Mouse (Mus musculus) cerebellum, adult 8-10 months (tissue): ENCODE measurements around the gene Hccs.
"Not testable (repeated sequence)": the region's sequence is repeated elsewhere in the genome, so short reads cannot be mapped to it uniquely, and the experiment has no call there.

Experiments used
- DNase-seq: peaks from one replicate; pipeline ENCODE4 v3.0.0; 2022

Hccs gene

DNA sequence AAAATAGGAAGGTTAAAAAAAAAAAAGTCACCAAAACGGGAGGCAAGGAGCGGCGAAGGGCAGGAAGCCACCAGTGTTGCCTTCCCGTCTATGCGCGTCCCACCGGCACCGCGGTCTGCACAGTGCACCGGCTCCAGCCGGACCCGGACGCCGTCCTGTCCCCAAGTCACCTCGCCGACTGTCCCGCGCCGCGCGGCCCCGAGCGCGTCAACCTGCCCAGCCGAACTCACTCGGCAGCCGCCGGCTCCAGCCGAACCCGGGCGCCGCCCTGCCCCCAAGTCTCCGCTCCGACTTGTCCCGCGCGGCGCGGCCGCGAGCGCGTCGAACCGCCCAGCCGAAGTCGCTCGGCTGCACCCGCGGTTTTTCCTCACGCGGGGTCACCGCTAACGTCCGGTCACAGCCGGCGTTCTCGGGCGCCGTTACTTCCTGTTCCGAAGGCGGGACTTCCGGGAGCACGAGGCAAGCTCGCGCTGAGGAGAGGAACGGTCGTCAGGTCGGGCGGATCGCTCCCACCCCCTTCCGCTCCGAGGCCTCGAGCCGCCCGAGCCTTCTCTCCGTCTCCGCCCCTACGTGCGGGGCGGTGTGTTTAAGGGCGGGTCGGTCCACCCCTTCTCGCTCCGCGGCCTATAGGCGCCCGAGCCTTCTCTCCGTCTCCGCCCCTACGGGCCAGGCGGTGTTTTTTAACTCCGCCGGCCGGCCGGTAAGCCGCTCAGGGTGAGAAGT is at the start of gene Hccs:
TSS of gene Hccs (minus strand) at position 428 of the 723 bp plus-strand sequence.
- peak; percentile 81 for DNase-seq

DNA sequence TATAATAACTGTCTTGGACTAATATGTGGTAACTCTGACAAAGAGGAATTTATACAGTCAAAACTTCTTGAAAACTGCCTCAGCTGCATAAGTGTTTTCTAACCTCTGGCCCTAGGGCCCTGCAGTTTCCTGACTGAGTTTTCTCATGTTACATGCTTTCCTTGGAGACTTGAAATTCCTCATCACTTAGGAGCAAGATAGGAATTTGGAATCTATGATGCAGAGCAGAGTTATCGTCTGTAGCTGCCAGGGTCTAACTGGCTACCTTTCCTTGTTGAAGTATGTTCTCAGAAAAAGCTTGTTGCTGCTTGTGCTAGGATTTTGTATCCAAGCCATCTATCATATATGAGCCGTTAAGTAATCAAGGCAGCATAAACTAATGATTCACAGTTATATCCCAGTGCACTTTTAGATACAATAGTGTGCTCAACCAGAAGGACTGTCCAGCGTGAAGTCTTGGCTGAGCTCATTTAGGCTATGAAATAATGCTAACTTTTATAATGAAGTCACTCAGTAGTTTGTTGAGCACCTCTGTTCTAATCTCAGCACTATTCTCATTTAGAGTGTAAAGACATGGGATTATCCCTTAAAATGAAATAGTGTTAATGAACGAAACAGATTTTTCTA is 37.1 kb upstream of the Hccs start:
- no peak for DNase-seq

DNA sequence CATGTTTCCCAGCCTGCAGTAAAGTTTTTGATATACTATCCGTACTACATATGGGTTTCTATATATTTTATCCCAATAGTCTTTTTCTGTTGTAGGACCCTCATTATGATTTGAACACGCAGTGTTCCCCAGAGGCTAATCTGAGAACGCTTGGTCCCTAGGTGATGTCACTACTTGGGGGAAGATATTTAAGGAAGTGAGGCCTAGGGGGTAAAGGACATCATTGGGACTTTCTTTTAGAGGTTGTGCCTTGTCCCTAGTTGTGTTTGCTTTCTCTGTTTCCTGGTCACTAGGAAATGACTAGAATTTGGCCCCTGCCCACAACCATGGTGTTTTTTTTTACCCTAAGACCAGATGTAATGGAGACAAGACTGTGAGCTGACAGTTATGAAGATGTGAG is 18.0 kb upstream of the Hccs start:
- no peak for DNase-seq

DNA sequence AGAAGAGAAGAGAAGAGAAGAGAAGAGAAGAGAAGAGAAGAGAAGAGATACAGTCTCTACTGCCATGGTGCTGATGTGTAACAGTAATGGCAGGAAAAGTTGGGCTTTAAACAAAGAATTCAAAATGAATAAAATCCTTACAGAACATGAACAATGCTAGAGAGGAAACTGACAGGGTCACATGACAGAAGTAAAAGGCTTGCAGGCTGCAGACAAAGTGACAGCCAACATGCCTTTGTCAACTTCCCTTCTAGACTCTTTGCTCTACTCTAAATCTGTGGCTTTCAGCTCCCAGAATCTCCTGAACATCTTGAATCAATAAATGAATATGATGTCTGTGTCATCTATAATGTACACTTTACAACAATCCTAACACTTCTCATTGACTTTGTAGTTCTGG is 17.4 kb upstream of the Hccs start:
- DNase-seq, result no peak

DNA sequence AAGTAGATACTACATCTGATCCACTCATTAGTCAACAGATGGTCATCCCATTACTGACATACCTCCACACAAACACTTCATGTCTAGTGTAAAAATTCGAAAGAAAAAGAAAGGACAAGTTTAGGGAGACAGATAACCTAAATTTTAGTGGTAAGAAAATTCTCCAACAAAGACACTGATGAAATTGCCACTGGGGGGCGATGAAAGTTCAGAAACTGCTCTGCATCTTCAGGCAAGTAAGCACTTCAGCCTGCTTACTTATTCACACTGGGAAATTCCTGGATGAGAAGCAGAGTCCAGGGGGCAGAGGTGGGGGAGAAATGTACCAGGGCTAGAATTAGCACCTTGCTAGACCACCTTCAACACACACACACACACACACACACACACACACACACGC is 12.1 kb upstream of the Hccs start:
- DNase-seq, result peak; percentile 6

DNA sequence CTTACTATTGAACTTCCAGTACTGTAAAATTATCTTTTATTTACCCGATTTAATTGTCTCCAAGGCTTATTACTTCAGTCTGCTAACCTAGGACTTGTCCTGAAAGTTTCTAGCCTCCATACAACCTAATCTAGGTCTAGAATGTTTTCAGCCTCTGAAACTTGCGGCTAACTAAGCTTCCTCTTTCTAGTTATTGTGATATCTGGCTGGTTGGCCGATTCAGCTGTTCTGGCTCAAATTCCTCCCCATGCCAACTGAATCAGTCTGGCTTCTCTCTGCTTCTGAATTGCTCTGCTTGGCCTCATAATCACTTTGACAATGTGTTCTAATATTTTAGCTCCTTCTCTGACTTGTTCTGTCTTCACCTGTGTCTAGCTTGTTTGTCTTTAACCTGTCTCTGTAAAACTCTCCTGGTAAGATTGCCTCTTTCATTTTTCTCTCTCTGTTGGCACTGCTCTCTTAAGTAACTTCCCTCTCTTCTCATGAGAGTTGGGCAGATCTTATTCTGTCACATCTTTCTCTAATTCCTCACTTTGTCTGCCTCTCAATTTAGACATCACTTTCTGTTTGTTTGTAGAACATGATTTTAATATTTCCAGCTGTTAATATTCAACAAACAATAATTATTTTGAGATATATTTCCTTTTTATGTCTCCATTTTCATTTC is 5.9 kb upstream of the Hccs start:
- no peak for DNase-seq

DNA sequence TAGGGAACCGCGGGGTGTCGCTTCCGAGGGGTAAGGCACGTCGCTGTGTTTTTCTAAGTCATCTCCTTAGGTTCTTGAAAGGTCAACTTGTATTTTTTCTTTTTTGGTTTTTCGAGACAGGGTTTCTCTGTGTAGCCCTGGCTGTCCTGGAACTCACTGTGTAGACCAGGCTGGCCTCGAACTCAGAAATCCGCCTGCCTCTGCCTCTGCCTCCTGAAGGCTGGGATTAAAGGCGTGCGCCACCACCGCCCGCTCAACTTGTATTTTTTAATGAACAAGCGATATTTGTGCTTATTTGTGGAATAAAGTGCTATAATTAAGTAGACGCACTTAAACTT is 465 bp upstream of the Hccs start:
- not testable (repeated sequence) for DNase-seq

DNA sequence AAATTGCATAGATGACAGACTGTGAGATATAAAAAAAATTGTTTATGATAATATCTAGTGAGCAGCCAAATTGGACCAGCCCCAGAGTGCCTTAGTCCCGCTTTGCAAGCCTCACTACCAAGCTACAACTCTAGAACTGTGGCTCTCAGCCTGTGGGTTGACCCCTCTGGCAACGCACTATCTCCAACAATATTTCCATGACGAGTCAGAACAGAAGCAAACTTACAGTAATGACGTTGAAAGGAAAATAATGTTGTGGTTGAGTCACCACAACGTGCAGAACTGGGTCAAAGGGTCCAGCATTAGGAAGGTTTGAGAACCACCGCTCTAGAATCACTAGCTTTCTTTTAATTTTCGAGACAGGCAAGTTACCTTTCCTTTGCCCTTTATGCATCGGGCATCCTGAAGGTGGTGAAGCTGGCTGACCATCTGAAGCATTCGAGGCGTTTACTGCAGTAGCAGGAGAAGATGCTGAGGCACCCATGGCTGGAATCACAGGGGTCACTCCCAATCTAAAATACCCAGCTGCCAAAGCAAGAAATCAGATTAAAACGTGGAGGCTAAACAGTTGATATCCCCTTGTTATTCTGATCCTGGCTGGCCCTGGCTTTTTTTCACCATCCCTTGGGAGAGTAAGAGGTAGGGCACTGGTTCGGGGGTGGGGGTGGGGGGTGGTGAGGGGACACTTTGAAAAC is 959 bp downstream of the Hccs start:
- no peak for DNase-seq

DNA sequence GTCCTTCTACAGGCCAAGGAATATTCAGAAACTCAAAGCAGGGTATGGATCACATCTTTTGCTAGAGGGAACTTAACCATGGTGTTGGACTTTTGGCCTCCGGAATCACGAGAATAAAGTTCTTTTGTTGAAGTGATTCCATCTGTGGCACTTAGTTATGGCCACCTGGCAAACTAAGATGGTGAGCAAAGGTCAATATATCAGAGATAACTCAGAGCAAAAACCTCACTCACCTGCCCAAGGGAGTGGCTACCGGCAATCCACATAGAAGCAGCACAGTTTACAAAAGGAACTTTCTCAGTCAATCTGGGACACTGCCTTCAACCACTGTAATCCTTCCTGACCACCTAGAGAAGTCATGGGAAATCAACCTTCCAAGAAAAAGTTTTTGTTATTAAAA is 11.6 kb downstream of the Hccs start:
- DNase-seq, result no peak

DNA sequence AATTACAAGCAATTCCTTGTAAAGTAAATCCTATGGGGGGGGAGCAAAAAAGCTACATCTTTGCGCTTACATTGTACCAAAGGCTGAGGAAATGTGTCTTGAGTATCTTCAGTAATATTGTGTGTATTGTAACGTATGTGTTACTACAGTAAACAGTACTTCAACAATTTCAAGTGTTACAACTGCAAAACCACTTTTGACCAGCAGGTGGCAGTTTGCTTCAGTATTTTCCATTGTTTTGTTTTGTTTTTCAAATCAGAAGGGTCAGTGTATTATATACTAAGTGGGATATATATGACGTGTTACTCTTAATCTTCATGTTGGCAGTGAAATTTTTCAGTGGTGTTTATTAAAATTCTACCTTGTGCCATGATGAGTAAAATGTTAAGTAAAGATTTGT is 16.2 kb downstream of the Hccs start:
- peak; percentile 35 for DNase-seq

DNA sequence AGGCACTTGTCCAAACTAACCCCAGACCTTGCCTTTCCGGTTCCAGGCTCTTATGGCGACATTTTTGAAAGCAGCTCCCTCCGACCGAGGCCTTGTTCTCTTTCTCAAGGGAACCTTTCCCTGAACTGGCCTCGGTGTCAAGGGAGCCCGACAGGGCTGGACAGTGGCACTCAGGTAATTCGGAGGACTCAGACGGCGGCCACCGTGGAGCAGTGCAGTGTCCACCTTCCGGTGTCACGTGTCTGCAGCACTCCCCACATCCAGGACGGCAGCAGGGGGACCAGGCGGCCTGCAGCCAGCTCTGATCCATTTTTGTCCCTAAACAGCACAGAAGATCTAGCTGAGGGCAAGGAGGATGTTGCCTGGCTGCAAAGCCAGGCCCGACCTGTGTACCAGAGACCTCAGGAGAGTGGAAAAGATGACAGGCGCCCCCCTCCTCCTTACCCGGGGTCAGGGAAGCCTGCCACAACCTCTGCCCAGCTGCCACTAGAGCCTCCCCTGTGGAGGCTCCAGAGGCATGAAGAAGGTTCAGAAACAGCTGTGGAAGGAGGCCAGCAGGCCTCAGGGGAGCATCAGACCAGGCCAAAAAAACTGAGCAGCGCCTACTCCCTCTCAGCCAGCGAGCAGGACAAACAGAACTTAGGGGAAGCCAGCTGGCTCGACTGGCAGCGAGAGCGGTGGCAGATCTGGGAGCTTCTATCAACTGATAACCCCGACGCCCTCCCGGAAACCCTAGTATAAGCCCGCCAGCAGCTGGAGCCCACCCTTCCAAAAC is 17.7 kb downstream of the Hccs start:
- no peak for DNase-seq

DNA sequence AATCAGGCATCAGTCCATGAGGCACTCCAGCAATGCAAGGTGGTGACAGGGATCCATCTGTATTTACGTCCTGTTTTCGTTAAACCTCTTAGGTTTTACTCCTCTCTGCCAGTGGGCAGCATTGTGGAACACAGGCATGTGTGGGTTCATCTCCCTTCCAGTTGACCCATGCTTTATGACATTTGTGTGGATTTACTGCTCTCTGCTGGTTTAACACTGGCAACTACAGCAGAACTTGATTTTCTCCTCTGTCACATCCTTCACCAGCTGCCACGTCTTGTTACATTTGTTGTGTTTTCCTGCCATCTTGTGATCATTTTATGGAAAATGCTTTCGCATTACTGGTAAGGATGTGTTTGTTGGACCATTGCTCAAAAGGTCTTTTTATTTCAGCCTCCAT is 20.6 kb downstream of the Hccs start:
- no peak for DNase-seq

DNA sequence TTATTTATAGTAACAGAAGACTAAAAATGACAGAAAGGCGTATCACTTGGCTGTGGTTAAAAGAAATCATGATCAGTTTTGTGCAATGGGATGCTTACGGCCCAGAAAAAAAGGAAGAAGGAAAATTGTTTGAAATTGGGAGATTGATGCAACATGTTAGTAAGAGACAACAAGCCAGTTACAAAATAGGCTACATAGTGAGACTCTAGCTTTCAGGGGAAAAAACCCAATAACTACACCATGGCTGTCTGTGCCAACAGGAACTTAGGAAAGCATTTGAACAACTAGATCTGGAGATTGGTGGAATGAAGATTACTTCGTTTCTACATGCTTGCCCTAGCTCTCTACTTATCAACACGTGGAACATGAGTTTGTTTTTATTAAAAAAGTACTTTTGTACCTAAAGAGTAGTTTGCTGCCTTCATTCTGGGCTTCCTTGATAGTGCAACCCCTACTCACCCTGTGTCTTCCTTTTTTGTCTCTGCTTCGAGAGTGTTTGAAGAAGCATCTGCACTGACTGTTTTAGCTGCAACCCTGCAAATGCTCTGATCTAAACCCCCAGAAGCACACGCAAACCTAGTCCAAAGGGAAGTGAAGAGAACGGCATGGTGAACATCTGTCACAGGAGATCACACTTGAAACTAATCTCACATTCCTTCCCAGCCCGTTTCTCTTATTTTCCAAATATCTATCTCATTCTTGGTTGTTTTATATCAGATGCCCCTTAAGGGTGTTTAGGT is 56.6 kb downstream of the Hccs start:
- no peak for DNase-seq

DNA sequence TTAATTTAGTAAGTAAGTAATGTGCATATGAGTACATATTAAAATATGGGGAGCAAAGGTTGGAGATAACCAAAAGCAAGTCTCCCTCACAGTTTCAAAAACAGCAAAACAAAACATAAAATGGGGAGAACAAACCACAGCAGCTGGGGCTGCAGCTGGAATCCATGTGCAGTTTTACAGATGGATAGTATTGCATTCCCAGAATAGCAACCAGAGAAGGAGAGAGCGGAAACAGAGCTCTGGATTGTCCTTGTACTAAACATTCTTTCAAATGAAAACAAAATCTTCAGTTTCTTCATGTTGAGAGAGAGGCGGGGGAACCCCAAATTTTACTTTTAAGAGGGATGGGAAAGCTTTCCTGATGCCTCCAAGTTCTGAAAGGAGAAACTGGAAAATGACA is 58.0 kb downstream of the Hccs start:
- DNase-seq, result no peak

DNA sequence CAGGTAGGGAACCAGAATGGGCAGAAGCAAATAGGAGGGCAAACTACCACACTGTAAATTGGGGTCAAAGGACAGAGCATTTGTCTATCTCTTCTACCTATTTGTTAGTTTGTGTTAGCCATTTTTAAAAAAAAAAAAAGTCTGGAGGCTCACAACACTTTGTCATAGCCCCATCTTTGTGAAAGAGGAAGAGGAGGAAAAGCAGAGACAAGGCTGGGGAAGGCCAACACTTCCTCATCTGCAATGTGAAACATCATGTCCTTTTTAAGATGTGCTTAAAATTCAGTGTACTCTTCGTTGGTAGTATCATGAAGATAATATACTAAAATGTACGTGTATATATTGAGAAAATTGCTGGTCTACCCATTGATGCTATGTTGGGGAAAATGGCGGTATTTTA is 59.1 kb downstream of the Hccs start:
- no peak for DNase-seq

DNA sequence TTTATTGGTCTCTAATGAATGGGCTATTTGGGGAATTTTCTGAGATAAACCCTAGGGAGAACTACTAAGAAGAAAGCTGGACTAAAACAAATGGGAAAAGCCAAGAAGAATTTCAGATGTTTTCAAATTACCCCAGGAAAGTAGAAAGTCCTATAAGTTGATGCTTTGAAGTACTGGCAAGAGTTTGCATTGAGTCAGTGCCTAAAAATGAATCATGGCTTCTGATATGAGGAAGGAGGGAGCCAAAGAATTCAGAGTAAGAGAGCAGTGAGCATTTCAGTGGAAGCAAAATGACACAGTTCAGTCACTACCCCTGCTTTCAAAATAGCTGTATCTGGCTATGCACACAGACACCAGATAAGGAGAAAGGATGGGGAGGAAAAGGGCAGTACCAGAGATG is 63.4 kb downstream of the Hccs start:
- DNase-seq, result no peak

DNA sequence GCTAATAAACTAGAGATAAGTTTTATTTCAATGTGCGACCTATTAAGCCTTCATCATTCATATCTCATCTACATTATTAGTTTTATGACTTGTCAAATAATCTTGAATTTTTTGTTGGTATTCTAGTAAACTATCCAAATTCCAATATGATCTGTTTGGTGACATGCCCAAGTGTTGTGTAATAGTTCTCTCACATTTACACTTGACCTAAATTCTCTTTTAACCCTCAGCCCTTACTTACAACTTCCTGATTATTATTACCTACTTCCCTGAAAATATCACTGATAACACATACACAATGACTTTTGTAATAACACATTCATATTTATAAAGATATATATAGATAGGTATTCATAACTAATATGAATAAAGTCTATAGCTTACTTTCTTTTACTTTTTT is 64.3 kb downstream of the Hccs start:
- DNase-seq, result no peak

DNA sequence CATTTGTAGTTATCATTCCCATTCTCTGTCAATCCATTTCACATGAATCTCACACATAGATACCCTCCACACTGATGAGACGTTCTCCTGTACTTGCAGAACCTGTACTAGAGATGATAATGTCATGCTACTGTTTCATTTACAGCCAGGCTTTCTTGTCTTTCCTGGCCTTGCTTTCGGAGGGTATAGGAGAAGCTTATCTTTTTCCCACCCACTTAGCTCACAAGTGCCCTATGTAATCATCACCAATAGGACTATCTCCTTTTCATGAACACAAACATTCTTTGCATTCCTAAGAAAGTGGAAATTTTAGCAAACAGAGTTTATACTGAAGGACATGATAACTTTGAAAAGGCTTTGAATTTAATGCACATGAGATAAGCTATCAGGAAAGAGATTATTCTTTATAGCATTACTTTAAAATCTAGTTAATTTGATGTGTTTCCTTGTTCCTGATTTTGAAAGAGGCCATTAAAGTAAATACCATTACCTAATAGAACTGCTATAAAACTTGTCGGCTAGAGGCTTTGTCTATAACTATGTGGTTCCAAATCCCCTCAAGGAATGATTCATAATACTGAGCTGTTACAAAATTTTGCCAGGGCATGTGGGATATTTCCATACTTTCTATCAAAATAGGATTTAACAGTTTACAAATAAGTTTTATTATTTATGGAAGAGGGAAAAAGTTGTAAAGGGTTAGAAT is 97.7 kb downstream of the Hccs start:
- DNase-seq, result no peak

DNA sequence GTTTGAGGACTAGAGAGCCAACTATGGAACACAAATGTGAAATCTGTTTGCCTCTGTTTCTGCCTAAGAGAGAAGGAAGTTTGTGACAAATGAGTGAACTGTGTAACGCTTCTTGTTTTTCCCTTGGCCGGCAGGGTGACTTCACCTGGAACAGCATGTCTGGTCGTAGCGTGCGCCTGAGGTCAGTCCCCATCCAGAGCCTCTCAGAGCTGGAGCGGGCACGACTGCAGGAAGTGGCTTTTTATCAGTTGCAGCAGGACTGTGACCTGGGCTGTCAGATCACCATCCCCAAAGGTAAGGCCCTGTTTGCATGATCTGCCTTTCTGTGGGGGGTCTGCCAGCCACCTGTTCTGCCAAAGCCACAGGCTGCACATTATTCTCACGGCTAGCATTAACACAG is 100.1 kb downstream of the Hccs start:
- DNase-seq, result no peak

DNA sequence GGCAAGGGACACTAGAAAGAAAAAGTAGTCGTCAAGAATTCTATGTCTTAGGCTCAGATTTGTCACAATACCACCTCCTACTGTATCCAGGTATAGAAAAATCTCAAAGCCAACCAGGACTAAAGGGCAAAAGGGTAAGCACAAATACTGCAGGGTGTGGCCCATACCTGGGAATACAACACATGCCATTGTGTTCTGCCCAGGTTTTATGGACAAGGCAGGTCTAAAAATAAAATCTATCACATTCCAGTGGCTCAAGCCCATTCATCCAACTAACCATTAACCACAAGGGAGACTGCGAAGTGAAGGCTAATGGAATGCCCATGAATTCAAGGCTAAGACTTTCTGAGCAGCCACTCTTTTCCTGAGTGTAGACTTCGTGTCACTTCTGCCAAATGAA is 110.2 kb downstream of the Hccs start:
- DNase-seq, result no peak
